Mouse (Mus musculus) E14TG2a.4 (cell line): ENCODE measurements around the gene Zbtb32.

ENCODE experiments used
- H3K27me3 ChIP-seq: 2 replicates; pipeline ENCODE4 v1.6.1; 2014; ENCODE audit warnings: low read length, control low read depth; ENCODE audit not compliant: insufficient read depth
- H3K36me3 ChIP-seq: 2 replicates; pipeline ENCODE4 v1.6.1; 2014; ENCODE audit warnings: low read length, control low read depth; ENCODE audit not compliant: insufficient read depth
- H3K4me1 ChIP-seq: replicated peaks from 2 replicates; pipeline ENCODE4 v1.6.1; 2014; ENCODE audit warnings: low read depth, low read length, control low read depth
- H3K4me3 ChIP-seq: replicated peaks from 2 replicates; pipeline ENCODE4 v1.5.1; 2014; ENCODE audit warnings: mild to moderate bottlenecking, low read length
- H3K9me3 ChIP-seq: 2 replicates; pipeline ENCODE4 v1.6.1; 2014; ENCODE audit warnings: low read length, control low read depth
- CTCF ChIP-seq: conservative IDR thresholded peaks from 2 replicates; pipeline ENCODE4 v1.5.1; 2014; ENCODE audit warnings: low read length
- NANOG ChIP-seq: IDR thresholded peaks from 2 replicates; pipeline ENCODE4 v1.6.1; 2014; ENCODE audit warnings: borderline replicate concordance, low read length, mixed read lengths
- POU5F1 ChIP-seq: IDR thresholded peaks from 2 replicates; pipeline ENCODE4 v1.6.1; 2014; ENCODE audit warnings: low read length, borderline replicate concordance

The Zbtb32 gene

DNA sequence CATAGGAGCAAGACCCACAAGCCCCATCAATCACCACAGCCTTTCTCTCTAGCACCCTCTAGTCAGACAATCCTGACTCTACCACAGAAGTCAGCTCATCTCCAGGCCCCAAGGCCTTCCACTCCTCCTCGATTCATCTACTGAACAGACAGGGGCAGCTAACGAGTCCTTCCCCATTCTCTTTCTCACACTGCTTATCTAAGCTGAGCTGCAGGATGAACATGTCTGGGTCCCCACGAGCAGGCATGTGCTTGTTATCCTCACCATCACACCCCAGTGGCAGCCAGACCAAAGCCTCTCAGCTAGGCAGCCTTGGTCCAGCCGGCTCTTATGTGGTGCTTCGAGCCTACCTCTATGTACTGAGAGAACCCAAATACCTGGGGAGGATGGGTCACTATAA lies 26.3 kb downstream of the Zbtb32 start:
- peaks cover 98% of the 10 kb centered on the region for H3K36me3 ChIP-seq
- H3K9me3 ChIP-seq: no peaks in the 10 kb centered on the region
- no peak overlapping the region for H3K4me3 ChIP-seq
- no peaks in the 10 kb centered on the region for H3K27me3 ChIP-seq
- H3K4me1 ChIP-seq: peaks cover 17% of the 10 kb centered on the region
- no peak for TF ChIP-seq POU5F1
- no peak for TF ChIP-seq CTCF
- no peak for TF ChIP-seq NANOG

DNA sequence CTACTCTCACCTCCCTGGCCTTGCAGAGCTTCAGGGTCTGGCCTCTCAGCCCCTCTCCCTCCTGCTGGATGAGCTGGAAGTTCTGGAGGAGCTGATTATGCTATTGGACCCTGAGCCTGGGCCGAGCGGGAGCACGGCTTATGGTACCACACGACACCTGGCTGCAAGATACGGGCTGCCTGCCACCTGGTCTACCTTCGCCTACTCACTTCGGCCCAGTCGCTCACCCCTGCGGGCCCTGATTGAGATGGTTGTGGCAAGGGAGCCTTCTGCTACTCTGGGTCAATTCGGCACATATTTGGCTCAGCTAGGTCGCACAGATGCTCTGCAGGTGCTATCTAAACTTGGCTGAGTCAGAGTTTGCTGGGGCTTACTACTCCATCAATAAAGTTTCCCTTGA lies 31.2 kb downstream of the Zbtb32 start:
- Histone ChIP-seq H3K9me3 (no peaks in the 10 kb centered on the region), H3K27me3 (no peaks in the 10 kb centered on the region), H3K36me3 (peaks cover 82% of the 10 kb centered on the region), H3K4me1 (peaks cover 46% of the 10 kb centered on the region), H3K4me3 (peak overlapping the region; percentile 1; the same call in 1 of the 2 replicates)
- TF ChIP-seq CTCF (no peak), NANOG (no peak), POU5F1 (no peak)

DNA sequence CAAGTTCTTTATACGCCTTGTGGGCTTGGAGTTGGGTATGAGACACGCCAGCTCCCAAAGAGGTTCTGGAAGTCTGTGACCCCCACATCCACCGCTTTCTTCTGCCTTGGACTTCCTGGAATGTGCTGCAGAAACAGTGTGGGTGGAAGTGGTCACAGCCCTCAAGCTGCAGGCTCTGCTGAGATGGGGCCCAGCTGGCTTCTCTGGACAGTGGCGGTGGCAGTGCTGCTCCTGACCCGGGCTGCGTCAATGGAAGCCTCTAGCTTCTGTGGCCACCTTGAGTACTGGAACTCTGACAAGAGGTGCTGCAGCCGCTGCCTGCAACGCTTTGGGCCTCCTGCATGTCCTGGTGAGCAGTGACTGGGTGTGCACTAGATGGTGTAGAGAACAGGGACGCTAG lies 32.7 kb downstream of the Zbtb32 start:
- TF ChIP-seq NANOG (no peak), CTCF (no peak), POU5F1 (no peak)
- Histone ChIP-seq H3K4me1 (peaks cover 59% of the 10 kb centered on the region), H3K9me3 (no peaks in the 10 kb centered on the region), H3K27me3 (no peaks in the 10 kb centered on the region), H3K36me3 (peaks cover 72% of the 10 kb centered on the region), H3K4me3 (peak overlapping the region; percentile 53; the same call in 1 of the 2 replicates)

DNA sequence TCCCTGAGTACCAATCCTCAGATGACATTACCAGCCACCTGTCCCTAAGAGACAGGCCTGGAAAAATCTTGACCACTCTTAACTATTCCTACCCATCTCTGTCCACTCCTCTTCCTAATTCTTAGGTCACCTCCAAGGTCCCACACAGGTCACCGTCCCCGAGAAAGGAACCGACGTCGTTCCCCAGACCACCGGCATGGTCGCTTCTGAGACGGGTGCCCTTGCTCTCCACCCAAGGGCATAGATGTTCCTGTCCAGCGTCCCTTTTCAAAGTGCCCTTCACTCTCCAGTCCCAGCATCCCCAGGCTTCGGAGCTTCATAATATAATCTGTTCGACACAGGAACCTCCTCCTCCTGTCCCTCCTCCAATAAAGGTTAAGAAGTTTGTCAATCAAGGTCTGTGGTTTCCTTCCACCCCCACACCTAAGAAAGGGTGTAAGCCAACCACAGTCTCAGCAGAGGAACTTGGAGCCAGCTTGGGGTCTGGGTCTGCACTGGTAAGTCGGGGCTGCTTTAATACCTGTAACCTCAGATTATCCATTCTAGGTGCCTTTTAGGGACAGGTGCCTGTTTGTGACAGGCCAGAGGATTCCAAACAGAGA lies 33.6 kb downstream of the Zbtb32 start, which contains the start of gene Igflr1:
TSS of gene Igflr1 (plus strand) at position 458 of the 602 bp plus-strand sequence.
- Histone ChIP-seq H3K9me3 (no peaks in the 10 kb centered on the region), H3K27me3 (no peaks in the 10 kb centered on the region), H3K4me3 (peak within 1 kb of the TSS; percentile 98), H3K36me3 (peaks cover 63% of the 10 kb centered on the region), H3K4me1 (peaks cover 63% of the 10 kb centered on the region)
- TF ChIP-seq CTCF (no peak), NANOG (no peak), POU5F1 (no peak)

DNA sequence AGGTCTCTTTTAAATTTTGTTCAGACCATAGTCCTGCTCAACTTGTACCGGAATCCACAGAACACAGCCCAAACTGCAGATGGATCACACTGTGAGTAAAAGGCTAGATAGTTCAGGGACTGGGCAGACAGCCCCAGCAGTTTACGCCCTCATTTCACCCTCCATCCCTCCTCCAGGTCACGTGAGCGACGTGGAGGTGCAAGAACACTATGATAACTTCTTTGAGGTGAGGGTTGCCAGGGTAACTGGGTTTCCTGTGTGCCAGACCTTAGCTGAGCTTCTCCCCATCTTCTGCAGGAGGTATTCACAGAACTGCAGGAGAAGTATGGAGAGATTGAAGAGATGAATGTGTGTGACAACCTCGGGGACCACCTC lies 34.8 kb downstream of the Zbtb32 start:
- TF ChIP-seq NANOG (no peak), POU5F1 (no peak), CTCF (no peak)
- Histone ChIP-seq H3K4me3 (peak overlapping the region; percentile 98), H3K4me1 (peaks cover 68% of the 10 kb centered on the region), H3K36me3 (peaks cover 51% of the 10 kb centered on the region), H3K9me3 (no peaks in the 10 kb centered on the region), H3K27me3 (no peaks in the 10 kb centered on the region)

DNA sequence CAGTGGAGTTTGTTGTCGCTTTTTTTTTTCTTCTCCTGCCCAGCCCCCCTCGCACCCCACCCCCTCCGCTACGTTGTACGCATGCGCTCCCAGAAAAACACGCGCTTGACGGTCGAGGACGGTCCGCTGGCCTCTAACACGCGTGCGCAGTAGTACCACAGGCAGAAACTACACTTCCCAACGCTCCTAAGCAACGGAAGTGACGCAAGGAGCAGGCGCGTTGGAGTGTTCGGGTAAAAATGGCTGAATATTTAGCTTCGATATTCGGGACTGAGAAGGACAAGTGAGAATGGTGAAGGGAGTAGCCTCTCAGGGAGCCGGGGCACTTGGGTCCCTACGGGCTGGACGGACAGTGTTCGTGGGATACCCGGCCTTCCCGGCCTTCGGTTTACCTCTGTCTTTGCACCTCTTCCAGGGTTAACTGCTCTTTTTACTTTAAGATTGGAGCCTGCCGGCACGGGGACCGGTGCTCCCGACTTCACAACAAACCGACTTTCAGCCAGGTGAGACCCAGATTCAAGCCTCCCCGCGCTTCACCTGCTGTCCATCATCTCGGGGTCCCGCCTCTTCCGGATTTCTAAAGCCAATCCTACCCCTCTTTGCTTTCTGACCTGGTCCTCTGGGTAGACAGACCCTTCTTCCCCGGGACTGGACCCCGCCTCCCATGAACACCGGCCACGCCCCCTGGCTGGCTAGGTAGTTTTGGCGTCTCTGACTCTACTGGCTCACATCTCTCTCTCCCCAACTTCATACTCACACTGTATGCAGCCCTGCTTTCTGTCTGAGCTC lies 35.4 kb downstream of the Zbtb32 start, which contains the start of the genes U2af1l4, Gm49396 and Psenen:
TSS of gene U2af1l4 (plus strand) at position 185 of the 789 bp plus-strand sequence.
TSS of gene Gm49396 (plus strand) at position 228 of the 789 bp plus-strand sequence.
TSS of gene Psenen (minus strand) at position 511 of the 789 bp plus-strand sequence.
- peak within 1 kb of the TSS; percentile 98 for H3K4me3 ChIP-seq
- no peaks in the 10 kb centered on the region for H3K27me3 ChIP-seq
- TF ChIP-seq NANOG (no peak), CTCF (no peak), POU5F1 (no peak)
- peaks cover 45% of the 10 kb centered on the region for H3K36me3 ChIP-seq
- peaks cover 72% of the 10 kb centered on the region for H3K4me1 ChIP-seq
- H3K9me3 ChIP-seq: no peaks in the 10 kb centered on the region

DNA sequence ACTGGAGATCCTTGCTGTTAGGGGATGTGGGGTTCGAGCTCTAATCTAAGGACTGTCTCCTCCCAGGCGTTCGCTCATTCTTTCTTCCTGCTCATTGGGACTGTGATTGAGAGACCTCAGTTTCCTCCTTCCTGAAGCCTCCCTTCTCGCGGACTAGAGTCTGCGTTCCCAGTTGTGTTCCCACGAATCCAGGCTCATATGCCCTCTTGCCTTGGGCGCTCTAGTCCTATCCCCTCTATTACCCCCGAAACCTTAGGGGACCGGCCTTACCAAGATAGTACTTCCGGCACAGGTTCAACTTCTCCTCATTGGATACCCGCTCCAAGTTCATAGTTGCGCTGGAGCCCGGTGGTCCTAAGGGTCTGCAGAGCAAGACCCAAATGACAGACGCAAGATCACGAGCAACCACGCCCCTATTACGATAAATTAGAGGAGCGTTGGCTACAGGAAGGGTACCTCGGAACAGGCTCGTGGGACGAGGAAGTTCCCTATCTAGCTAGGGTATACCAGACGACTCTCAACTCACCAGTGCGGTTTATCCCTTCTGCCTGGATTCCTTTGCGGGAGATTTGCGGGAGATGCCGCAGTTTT lies 36.1 kb downstream of the Zbtb32 start:
- Histone ChIP-seq H3K36me3 (peaks cover 43% of the 10 kb centered on the region), H3K4me1 (peaks cover 75% of the 10 kb centered on the region)
- TF ChIP-seq NANOG (no peak), POU5F1 (no peak), CTCF (no peak)

DNA sequence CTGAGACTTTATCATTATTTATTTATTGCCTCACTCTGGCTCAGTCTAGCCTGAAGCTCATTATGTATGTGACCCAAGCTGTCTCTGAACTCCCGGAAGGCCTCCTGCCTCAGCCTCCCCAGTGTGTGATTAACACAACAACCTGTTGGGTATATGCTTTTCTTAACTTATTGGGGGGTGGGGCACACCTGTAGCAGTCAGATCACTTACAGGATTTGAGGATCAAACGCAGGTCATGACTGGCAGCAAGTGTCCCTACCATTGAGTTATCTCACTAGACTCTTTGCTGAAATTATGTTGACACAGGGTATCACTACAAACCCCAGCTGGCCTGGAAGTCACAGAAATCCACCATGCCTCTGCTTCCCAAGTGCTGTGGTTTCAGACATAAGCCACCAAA lies 38.4 kb downstream of the Zbtb32 start:
- H3K36me3 ChIP-seq: peaks cover 44% of the 10 kb centered on the region
- no peak for TF ChIP-seq CTCF
- TF ChIP-seq NANOG: no peak
- no peak for TF ChIP-seq POU5F1
- H3K4me3 ChIP-seq: no peak overlapping the region
- no peaks in the 10 kb centered on the region for H3K27me3 ChIP-seq
- H3K9me3 ChIP-seq: no peaks in the 10 kb centered on the region
- peaks cover 74% of the 10 kb centered on the region for H3K4me1 ChIP-seq

More for the DNA sequence above, 36.1 kb downstream of the Zbtb32 start:
- Histone ChIP-seq H3K4me3 (peak overlapping the region; percentile 98), H3K9me3 (no peaks in the 10 kb centered on the region), H3K27me3 (no peaks in the 10 kb centered on the region)
